Mouse (Mus musculus) limb, embryonic 14.5 days (tissue): ENCODE measurements at regions not wholly inside any gene's neighbourhood (a gene's known extent, or its start where the extent isn't known, plus 50 kb on each side); places are given as distances from the start of the nearest gene placed in this dataset.

Source experiments
- ATAC-seq: fragments of 200-750 bp; cut with Nextera tagmentation; 2 replicates; pipeline ENCODE4 v1.8.0; 2017; ENCODE audit warnings: low read depth, moderate number of reproducible peaks, moderate TSS enrichment; ENCODE audit not compliant: low FRiP score
- DNase-seq: peaks from one replicate; pipeline ENCODE4 v3.0.0-alpha.2; 2015; ENCODE audit warnings: low spot score
- H3K27ac ChIP-seq: fragments of 300-500 bp; sonication (generic); replicated peaks from 2 replicates; pipeline ENCODE4 v1.5.1; 2014; ENCODE audit warnings: low read depth, mild to moderate bottlenecking, low read length, moderate library complexity, mixed read lengths
- H3K27me3 ChIP-seq: fragments of 300-500 bp; sonication (generic); 2 replicates; pipeline ENCODE4 v1.6.1; 2014; ENCODE audit warnings: low read length, mixed read lengths; ENCODE audit not compliant: control insufficient read depth, insufficient read depth
- H3K36me3 ChIP-seq: fragments of 300-500 bp; sonication (generic); 2 replicates; pipeline ENCODE4 v1.6.1; 2014; ENCODE audit warnings: mild to moderate bottlenecking, low read length, moderate library complexity, mixed read lengths; ENCODE audit not compliant: control insufficient read depth, insufficient read depth
- H3K4me1 ChIP-seq: fragments of 300-500 bp; sonication (generic); 2 replicates; pipeline ENCODE4 v1.6.1; 2014; ENCODE audit warnings: antibody characterized with exemption, low read length, mixed read lengths; ENCODE audit not compliant: control insufficient read depth, insufficient read depth
- H3K4me2 ChIP-seq: fragments of 300-500 bp; sonication (generic); replicated peaks from 2 replicates; pipeline ENCODE4 v1.6.1; 2014; ENCODE audit warnings: low read depth, mild to moderate bottlenecking, low read length, moderate library complexity; ENCODE audit not compliant: severe bottlenecking
- H3K4me3 ChIP-seq: fragments of 300-500 bp; sonication (generic); replicated peaks from 2 replicates; pipeline ENCODE4 v1.5.1; 2014; ENCODE audit warnings: low read length
- H3K9ac ChIP-seq: fragments of 300-500 bp; sonication (generic); 2 replicates; pipeline ENCODE4 v1.6.1; 2014; ENCODE audit warnings: mild to moderate bottlenecking, low read depth, low read length, moderate library complexity; ENCODE audit not compliant: severe bottlenecking
- H3K9me3 ChIP-seq: fragments of 300-500 bp; sonication (generic); 2 replicates; pipeline ENCODE4 v1.6.1; 2016; ENCODE audit warnings: low read length; ENCODE audit not compliant: control insufficient read depth
- POLR2A ChIP-seq: fragments of 200-500 bp; IDR thresholded peaks from 2 replicates; pipeline ENCODE4 v1.8.0; 2012; ENCODE audit warnings: inconsistent platforms, mild to moderate bottlenecking, moderate library complexity, borderline replicate concordance; ENCODE audit not compliant: insufficient read depth, insufficient read length; ENCODE audit errors: extremely low read depth
- WGBS: fragments of 180-500 bp; shearing (Covaris S2); extraction: QIAGEN DNeasy Blood & Tissue Kit; methylation state at CpG from one replicate; pipeline ENCODE4 v1.1.7; 2014; 5-methylcytosine and 5-hydroxymethylcytosine counted together

DNA sequence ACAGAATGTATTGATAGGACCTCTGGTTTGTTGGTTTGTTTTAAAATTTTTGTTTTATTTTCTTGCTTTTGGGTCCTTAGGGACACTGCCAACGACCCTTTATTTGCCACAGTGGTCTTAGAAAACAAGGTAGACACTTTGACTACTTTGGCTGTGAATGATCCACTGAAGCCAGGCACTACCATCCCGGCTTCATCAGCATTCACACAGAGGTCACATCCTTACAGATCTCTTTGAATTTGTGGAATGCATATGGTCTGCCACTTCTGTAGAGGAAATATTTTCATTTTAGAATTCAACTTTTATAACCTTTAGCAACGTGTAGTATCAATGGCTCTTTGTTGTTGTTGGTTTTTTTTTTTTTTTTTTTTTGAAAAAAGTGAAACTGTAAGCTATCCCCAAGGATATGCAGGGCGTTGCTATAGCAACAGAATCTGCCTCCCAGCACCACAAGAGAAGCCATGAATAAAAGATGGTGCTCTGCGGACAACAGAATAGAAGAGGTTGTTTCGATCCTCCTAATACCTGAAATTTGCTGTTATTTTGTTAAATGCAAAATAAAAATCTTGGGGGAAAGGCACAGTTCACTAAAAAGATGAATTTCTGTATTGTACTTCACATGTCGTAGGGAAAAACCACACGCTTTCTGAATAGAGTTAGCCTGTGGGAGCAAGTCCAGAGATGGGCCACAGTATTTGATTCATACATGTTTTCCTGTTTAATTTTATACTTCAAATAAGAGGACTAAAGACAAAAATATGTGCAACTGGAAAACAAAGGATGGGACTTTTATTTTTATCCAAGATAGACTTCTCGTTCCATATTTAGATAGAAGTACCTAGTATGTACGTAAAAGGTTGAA lies 103.4 kb downstream of the Brms1l start:
- no peaks in the 10 kb centered on the region for H3K36me3 ChIP-seq
- no peaks in the 10 kb centered on the region for H3K9me3 ChIP-seq
- H3K4me1 ChIP-seq = no peaks in the 10 kb centered on the region
- DNase-seq (no peak), ATAC-seq (no peak)
- WGBS = 68% methylated on average over 10 of the region's 10 CpGs
- H3K9ac ChIP-seq = no peak overlapping the region
- H3K27ac ChIP-seq = no peak overlapping the region
- H3K4me2 ChIP-seq = no peak overlapping the region
- H3K27me3 ChIP-seq = no peaks in the 10 kb centered on the region
- no peak for TF ChIP-seq POLR2A
- no peak overlapping the region for H3K4me3 ChIP-seq

DNA sequence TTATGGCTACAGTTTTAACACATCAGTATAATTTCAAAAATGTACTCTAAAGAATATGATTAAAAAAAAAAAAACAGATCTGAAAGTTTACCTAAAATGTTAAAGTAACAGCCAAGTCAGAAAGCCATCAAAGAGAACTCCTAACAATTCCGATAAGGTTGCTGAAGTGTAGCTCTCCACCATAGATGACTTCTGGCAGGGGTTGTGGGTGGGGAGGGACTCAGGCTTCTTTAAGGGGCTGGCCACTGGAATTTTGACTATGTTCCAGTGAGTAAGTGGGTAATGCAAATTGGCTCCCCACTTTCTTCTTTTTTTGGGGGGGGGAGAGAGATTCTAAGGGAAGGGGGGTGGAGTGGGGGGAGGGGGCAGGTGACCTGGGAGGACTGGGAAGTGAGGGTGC lies 98.0 kb downstream of the Brms1l start:
- DNase-seq (no peak), ATAC-seq (no peak)
- WGBS = 53% methylated on average over 1 of the region's 1 CpGs

DNA sequence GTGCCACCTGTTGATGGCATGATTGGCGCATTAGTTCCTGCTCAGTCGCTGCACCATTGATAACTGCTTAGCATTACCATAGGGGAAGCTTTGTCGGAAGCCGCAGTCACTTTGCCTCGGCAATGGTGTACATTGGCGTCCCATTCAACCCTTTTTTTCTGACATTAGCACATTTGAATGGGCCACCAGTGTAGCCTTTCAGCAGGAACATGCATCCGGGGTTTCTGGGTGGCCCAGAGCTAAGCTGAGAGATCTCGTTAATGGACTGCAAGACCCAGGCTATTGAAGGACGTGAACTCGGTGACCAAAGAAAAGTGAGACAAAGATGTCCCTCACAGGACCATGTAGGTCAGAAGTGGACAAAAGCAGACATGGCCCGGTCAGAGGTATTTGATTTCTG lies 97.3 kb downstream of the Brms1l start:
- WGBS = 60% methylated on average over 11 of the region's 11 CpGs
- DNase-seq (no peak), ATAC-seq (no peak)
- H3K27me3 ChIP-seq = no peaks in the 10 kb centered on the region
- no peak overlapping the region for H3K27ac ChIP-seq
- no peak overlapping the region for H3K9ac ChIP-seq
- TF ChIP-seq POLR2A = no peak
- H3K9me3 ChIP-seq = no peaks in the 10 kb centered on the region
- no peak overlapping the region for H3K4me2 ChIP-seq
- H3K4me1 ChIP-seq = no peaks in the 10 kb centered on the region
- no peak overlapping the region for H3K4me3 ChIP-seq
- no peaks in the 10 kb centered on the region for H3K36me3 ChIP-seq

More for the DNA sequence above, 98.0 kb downstream of the Brms1l start:
- Histone ChIP-seq H3K9ac (no peak overlapping the region), H3K4me2 (no peak overlapping the region), H3K4me1 (no peaks in the 10 kb centered on the region), H3K9me3 (no peaks in the 10 kb centered on the region), H3K27ac (no peak overlapping the region), H3K36me3 (no peaks in the 10 kb centered on the region), H3K27me3 (no peaks in the 10 kb centered on the region), H3K4me3 (no peak overlapping the region)
- TF ChIP-seq POLR2A = no peak

DNA sequence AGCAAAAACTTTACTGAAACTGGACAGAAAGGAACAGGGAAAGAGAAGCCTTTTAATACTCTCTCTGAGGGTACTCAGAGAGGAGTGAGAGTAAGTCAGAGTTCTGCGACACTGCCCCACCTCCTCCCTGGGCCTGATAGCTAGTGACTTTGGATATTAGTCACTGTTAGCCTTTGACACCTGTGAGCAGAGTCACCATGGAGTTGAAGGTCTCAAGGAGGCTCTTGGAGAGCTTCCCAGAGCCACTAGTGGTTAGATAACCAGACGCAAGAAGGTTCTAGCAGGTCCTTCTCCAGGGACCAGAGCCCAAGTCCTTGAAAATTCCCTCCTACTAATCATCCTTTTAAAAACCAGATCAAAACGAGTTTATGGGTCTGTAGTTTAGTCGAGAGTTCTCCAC lies 94.3 kb downstream of the Brms1l start:
- H3K9ac ChIP-seq = no peak overlapping the region
- no peaks in the 10 kb centered on the region for H3K36me3 ChIP-seq
- H3K4me2 ChIP-seq = no peak overlapping the region
- TF ChIP-seq POLR2A = no peak
- no peak for ATAC-seq
- no peak for DNase-seq
- no peak overlapping the region for H3K27ac ChIP-seq
- H3K4me3 ChIP-seq = no peak overlapping the region
- H3K27me3 ChIP-seq = no peaks in the 10 kb centered on the region
- no peaks in the 10 kb centered on the region for H3K9me3 ChIP-seq
- WGBS = 52% methylated on average over 4 of the region's 4 CpGs
- no peaks in the 10 kb centered on the region for H3K4me1 ChIP-seq

DNA sequence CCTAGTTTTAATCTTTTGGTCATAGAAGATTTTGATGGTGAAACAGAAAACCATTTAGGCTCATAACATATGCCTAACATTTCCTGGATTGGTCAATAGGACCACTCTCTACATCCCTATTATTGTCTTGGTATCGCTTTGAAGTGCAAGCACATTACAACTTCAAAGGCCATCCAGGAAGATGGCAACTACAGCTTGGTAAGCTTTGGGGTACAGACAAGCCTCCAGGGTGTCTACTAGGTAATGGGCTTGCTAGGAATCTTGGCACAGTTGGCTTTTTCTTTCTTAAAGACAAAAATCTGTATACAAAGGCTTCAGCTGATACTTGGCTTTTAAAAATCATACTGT lies 90.8 kb downstream of the Brms1l start:
- no peaks in the 10 kb centered on the region for H3K36me3 ChIP-seq
- no peak overlapping the region for H3K9ac ChIP-seq
- DNase-seq (no peak), ATAC-seq (no peak)
- H3K4me2 ChIP-seq = no peak overlapping the region
- H3K4me1 ChIP-seq = no peaks in the 10 kb centered on the region
- TF ChIP-seq POLR2A = no peak
- H3K9me3 ChIP-seq = no peaks in the 10 kb centered on the region
- 73% methylated on average over 1 of the region's 1 CpGs for WGBS
- H3K27ac ChIP-seq = no peak overlapping the region
- H3K27me3 ChIP-seq = no peaks in the 10 kb centered on the region
- H3K4me3 ChIP-seq = no peak overlapping the region
